Mouse (Mus musculus) cerebellum, adult 11-12 months (tissue): Measurements from ENCODE around the gene Stat6.
"Not testable (repeated sequence)": the region's sequence is repeated elsewhere in the genome, so short reads cannot be mapped to it uniquely, and the experiment has no call there.

Source experiments
- DNase-seq: peaks from one replicate; pipeline ENCODE4 v3.0.0; 2022

Gene Stat6

DNA sequence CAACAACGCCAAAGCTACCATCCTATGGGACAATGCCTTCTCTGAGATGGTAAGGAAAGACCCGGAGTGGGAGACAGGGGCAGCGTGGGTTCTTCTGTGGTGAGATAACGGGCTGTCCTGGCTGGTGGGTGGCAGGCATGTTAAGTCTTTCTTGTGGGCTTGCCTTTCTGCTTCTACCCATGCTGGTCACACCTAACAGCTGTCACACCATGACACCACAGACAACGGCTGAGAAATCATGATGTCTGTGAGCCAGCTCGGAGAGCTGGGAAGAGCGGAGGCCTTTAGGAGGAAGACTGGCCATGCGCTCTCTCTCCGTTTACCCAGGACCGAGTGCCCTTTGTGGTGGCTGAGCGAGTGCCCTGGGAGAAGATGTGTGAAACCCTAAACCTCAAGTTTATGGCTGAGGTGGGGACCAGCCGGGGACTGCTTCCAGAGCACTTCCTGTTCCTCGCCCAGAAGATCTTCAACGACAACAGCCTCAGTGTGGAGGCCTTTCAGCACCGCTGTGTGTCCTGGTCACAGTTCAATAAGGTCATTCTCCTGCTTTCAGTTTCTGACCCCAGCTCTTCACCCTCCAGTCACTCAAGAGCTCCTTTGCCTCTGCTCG, 12.3 kb downstream of the Stat6 start:
- no peak for DNase-seq

DNA sequence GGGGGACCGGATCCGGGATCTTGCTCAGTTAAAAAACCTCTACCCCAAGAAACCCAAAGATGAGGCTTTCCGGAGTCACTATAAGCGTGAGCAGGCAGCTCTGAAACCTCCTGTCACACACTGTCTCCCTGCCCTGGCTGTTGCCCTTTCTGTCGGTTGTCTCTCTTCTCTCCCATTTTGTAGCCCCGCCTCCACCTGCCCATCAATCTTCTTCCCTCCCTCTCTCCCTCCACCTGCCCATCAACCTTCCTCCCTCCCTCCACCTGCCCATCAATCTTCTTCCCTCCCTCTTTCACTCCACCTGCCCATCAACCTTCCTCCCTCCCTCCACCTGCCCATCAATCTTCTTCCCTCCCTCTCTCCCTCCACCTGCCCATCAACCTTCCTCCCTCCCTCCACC, 14.8 kb downstream of the Stat6 start:
- DNase-seq, result not testable (repeated sequence)

DNA sequence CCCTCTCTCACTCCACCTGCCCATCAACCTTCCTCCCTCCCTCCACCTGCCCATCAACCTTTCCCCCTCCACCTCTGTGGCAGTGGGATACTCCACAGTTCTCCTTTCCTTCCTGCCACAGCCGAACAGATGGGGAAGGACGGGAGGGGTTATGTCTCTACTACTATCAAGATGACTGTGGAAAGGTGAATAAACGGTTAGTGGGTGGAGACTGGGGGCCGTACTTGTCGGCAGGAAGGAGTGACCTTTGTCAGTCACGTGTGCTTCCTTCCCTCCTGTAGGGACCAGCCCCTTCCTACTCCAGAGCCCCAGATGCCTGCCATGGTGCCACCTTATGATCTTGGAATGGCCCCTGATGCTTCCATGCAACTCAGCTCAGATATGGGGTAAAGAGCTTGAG, 15.3 kb downstream of the Stat6 start:
- DNase-seq, result no peak

DNA sequence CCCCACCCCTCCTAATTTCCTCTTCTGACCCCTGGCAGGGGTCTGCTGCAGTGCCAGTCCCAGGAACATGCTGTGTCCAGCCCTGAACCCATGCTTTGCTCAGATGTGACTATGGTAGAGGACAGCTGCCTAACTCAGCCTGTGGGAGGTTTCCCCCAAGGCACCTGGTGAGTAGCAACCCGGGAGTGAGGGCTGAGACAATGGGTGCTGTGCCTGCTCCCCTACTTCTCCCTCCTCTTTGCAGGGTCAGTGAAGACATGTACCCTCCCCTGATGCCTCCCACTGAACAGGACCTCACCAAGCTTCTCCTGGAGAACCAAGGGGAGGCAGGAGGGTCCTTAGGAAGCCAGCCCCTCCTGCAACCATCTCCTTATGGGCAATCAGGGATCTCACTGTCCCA, 16.8 kb downstream of the Stat6 start:
- DNase-seq, result no peak

DNA sequence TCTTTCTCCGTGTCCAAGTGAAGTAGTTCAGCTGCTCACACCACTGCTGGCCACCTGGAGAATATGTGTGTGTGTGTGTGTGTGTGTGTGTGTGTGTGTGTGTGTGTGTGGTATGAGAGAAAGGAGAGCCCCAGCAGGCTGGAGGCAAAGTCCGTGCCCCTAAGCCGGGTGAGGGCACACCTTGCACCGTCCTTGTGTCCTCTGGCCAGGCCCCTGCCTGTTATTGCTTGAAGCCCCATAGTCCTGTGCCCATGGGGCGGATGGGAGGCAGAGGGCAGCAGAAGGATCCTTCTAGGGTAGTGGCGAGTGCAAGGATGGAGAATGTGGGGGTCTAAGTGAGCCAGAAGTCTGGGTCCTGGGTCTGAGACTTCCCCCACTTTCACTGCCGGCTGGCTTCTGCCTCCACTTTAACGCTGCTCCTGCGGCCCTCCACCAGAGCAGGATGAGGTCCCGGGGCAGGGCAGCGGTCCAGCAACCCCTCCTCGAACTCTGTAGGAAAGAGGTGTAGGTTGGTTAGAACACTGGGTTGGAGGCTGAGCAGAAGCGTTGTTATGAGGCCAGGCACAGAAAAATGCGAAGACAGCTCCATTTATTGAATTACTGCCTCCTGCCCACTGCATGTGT, 18.6 kb downstream of the Stat6 start:
- DNase-seq, result peak; percentile 64

DNA sequence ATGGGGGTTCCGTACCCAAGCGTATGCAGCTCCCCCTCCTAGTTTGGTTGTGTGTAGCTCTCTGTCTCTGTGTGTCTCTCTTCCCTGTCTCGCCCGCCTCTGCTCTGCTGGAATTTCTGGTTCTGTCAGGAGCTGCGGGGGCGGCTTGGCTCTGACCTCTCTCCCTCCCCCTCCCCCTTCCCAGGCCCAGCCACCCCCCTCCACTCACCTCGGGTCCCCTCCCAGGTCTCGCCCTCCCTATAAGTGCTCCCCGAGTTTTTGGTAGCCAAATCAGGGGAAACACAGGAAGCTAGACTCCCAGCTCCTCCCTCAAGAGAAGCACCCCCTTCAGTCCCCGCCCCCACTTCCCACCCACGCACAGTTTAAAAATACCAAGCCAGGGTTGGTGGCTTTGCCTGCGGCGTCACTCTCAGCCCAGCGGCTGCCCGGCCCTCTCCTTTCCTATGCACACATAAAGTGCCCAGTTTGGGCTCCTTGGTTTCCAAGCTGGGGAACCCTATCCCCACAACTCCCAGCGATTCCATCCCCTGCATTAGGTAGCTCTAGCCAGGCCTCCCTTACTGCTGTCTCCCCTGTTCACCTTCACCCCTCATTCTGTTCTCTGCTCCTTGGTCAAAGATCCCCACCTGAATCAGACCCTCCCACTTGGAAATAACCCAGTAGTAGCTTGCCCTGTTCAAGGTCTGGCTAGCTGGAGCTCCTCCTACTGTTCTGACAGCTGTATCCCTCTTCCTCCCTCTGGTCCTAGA, 19.3 kb downstream of the Stat6 start:
- DNase-seq, result peak; percentile 76

DNA sequence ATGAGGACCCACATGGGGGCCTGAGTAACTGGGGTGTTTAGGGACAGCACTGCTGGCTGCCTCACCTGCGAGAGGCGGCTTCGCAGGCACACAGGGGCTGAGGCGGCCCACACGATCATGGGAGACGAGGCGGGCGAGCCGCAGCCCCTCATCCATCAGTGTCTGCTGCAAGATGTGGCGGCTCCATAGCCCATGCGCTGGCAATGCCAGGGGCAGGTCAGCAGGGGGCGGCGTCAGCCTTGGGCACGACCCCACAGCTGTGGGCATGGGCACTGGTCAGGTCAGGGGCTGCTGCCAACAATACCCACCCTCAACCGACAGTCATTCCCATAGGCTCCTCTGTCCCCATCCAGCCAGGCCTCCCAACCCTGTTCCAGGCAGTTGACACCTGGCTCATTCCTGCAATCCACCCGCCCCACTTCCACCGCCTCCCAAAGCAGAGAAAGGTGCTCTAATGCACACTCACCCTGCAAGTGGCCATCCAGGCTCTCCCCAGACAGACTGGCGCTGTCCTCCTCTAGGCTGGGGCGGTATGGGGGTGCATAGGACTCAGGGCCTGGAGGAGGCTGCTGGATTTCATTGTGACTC, 20.0 kb downstream of the Stat6 start:
- no peak for DNase-seq

DNA sequence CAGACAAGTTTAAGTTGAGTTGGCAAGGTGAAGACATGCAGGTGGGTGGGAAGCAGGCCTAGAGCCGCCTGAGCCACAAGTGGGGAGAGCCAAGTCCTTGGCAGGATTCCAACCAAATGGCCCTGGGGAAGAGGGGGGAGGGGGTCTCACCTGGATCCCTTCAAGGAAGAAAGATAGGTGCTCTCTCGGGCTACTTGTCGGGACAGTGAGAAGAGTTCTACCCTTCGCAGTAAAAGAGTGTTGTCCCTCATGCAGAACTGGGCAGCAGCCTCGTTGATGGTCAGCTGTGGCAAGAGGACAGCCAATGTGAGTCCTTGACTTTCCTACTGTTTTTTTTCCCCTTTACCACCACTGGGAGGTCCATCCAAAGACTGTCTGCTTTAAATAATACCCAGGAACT, 20.8 kb downstream of the Stat6 start:
- peak; percentile 69 for DNase-seq

DNA sequence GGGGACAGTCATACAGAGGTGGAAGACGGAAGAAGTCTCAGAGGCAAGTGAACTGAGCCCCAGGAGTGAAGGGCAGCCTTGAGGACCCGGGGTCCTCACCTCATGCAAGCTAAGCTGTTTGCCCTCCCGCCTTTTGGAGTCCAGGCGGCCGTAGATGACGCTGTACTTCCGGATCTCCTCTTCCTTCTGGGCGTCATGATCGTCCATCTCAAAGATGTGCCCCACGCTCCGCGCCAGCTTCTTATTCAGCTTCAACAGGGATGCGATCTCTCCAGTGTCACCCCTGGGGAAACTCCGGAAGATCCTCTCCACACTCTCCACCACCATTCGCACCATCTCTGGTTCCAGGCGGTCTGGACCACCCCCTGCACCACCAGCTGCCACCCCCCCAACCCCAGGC, 21.4 kb downstream of the Stat6 start:
- no peak for DNase-seq

DNA sequence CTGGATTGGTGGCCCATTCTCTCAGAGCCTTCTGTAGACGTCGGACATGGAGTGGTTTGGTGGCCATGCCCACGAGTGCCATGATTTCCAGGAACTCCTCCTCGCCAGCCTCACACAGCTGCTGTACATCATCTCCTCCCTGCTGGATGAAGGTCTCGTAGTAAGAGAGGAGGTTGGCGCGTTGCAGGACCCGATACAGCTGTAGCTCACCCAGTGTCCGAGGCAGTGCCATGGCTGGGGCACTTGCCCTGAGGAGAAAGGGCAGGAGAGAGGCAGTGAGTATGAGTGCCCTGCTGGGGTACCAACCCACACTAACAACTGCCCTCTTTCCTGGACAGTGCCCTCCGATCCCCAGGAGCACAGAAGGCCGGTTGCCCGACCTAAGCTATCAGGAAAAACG, 22.1 kb downstream of the Stat6 start:
- no peak for DNase-seq

DNA sequence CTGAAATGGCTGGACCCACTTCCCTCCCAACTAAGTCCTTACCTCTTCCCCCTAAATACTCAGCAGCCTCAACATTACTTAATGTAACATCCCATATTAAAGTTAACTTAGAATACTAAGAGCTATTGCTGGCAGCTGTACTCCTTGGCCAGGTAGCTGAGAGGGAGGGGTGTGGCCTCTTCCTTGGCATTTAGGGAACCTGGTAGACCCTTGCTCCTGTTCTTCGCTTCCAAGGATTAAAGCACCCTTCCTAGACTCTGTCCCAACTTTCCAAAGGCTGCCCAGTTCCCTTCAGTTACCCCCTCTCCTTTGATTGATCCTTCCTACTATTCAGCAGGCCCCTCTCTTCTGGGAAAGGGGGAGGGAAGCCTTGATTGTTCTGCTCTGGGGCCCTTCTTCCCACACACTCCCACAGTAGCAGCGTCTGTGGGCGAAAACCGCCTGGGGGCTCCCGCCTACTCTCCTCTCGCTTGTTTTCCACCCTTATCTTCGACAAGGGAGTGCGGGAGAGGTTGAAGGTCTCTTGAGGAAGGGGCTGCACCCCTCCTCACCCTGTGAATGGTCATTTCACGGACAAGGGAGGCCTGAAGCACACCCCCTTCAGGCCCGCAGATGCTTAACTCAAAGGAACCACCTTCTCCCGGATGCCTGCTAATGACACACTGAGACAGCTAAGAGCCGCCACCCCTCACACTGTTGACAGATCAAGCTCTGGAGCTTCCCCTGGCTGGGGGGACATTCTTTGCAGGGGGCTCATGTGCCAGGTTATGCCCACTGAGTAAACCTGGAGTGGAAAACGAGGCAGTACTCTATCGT, 22.8 kb downstream of the Stat6 start:
- DNase-seq, result peak; percentile 60

DNA sequence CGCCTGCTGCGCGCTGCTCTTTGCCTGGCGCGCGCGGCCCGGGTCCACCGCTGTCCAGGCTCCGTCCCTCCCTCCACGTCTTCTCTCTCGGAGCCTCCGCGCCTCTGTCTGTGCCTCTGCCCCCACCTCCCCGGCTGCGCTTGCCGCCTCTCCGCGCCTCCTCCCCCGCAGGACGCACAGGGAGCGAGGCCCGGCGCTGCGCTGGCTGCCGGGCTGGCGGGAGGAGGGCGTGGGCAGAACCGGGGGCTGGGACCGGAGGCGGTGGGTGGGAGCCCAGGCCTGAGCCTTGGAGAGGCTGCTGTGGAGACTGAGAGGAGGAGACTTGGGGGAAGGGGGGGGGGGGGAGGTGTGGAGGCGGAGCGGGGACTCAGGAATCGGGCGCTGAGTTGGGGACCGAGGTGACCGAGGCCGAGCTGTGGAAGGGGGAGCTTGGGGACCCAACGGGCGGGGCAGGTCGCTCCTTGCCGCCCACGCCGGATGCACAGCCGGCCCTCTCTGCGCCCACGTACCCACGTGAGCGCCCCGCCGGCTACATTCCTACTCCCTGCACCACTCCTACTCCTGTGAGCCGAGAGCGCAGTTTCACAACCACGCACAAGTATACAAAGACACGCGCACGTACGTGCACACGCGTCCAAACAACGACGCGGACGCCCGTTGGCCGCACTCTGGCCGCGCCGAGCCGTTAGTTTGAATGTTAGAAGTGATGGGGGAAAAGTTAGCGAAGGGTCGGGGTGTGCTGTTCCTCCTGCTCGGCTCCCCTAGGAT, 23.9 kb downstream of the Stat6 start, which contains the start of gene Nemp1:
Nemp1 (plus strand) TSS at position 401 of the 768 bp plus-strand sequence.
- DNase-seq, result peak; percentile 92

DNA sequence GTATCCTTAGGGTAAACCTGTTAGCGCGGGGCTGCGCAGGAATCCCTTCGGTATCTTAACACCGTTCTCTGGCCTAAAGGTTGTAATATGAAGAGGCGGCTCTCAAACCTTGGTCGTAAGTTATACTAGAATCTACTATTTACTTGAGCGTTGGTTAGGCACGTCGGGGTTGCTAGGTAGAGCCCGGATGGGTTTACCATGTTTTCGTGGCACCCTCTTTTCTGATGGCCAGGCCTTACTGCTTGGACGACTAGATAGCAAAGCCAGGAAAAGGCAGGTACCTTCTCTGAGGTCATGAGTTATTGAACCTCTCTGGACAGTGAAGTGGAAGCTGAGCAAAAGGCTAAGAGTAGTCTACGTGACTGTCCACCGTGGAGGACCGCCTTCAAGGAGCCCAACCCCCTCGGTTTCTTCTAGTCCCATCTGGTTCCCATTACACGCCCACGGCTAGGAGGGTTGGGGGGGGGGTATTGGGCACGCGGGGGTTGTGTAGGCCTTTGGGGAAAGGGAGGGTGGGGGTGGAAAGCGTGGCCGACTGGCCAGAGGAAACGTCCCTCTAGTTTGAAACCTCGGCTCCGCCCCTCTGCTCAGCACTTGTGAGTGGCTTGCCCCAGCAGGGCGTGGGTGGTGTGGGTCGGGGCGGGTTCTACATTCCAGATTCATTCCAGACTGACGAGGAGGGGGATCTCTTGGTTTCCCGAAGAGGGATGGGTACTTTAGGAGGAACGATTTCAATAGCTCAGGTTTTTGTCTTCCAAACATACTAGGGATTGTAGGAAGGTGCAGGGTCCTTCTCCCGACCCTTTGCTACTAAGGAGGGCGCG, 24.7 kb downstream of the Stat6 start:
- peak; percentile 87 for DNase-seq

DNA sequence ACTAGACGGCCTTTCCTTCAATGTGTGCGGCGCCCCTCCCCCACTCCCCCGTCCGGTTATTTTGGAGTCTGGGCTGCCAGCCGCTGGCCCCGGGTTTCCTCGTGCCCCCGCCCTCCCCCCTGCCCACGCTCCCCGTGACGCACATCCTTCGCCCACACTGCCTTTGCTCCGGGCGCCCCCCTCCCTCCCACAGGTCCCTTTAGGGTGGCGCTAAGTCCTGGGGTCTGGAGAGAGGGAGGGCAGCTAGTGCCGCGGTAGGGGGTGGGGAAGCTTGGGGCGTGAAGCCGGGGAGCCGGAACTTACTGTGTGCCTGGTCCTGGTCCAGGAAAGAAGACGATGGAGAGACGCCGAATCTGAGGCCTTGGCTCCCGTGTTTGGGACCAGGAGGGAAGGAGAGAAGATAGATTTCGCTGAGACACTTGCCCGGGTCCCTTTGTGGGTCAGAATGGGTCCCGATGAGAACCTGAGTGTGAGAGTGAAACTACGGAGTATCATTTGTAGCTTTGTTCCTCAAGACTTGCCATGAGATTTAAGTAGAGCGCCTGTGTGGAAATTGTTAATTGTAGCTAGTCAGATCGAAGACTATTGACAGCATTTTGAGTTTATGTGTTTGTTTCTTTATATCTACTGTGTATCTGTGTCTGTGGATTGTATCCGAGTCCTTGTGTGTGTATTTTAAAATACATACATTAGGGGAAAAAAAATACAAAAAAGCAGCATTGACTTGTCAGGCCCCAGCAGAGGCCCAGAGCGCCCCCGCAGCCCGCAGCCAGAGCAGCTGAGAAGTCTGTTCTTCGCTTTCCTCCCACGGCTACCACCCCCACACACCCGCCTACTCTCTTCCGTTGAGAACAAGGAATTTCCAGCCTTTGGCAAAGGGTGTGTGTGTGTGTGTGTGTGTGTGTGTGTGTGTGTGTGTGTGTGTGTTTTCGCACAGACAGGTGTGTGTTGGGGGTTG, 25.6 kb downstream of the Stat6 start, which contains the start of gene Nab2:
Nab2 (minus strand) TSS at position 476 of the 958 bp plus-strand sequence.
- DNase-seq, result peak; percentile 79

DNA sequence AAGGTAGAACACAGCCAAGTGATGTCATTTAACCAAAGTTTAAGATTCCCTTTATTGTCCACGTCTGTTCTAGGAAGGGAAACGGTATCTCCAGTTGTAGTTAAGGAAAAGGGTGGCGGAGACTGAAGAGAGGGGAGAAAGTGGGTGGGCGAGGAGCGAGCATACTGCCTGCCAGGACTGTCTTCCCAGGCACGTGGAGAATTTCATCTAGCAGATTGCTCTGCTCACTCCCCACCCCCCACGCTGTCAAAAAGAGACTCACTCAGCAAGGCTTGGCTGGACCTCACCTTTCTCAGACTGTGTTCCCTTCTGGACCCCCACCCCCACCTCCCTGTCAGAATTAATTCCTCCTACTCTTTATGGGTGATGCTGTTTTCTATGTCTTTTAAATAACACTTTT, 26.4 kb downstream of the Stat6 start:
- DNase-seq, result peak; percentile 67

DNA sequence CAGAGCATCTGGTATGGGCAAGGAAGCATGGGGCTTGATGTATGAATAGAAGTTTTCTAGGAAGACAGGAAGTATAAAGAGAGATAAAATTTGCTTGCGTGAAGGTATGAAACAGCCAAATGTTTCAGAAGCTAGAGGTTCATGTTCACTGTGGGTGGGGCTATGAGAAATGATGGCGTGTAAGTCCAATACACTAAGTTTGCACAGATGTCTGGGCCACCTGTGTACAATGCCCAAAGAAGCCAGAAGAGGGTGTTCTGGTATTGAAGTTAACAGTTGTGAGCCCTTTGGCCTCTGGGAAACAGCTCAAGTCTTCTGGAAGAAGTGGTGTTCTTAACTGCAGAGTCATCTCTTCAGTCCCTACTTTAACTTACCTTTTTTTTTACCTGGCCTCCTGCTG, 27.4 kb downstream of the Stat6 start:
- DNase-seq, result no peak

DNA sequence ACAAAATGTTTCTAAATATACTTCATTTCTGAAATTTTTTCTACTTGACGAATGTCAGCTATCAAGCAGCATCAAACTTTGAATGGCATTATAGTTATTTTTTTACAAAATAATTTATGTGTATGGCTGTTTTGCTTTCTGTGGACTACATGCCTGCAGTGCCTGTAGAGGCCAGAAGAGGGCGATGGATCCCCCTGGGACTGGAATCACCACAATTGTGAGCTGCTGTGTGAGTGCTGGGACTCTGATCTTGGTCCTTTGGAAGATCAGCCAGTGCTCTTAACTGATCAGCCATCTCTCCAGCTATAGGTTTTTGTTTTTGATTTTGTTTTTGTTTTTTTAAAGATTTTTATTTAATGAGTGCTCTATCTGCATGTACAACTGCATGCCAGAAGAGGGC, 28.5 kb downstream of the Stat6 start:
- no peak for DNase-seq

DNA sequence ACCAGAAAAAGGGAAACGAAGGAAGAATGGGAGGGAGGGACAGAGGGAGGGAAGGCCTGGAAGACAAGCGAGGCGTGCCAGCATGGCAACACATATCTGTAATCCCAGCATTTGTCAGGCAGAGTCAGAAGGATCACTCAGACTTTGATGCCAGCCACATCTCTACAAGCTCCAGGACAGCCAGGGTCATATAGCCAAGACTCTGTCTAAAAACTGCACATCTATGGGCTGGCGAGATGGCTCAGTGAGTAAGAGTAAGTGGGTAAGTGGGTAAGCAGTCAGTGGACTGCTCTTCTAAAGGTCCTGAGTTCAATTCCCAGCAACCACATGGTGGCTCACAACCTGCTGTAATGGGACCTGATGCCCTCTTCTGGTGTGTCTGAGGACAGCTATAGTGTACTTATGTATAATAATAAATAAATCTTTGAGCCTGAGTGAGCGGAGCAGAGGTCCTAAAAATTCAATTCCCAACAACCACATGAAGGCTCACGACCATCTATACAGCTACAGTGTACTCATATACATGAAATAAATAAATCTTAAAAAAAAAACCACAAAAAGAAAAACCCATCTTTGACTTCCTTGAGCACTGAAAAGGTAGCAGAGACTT, 31.4 kb downstream of the Stat6 start:
- peak; percentile 48 for DNase-seq

DNA sequence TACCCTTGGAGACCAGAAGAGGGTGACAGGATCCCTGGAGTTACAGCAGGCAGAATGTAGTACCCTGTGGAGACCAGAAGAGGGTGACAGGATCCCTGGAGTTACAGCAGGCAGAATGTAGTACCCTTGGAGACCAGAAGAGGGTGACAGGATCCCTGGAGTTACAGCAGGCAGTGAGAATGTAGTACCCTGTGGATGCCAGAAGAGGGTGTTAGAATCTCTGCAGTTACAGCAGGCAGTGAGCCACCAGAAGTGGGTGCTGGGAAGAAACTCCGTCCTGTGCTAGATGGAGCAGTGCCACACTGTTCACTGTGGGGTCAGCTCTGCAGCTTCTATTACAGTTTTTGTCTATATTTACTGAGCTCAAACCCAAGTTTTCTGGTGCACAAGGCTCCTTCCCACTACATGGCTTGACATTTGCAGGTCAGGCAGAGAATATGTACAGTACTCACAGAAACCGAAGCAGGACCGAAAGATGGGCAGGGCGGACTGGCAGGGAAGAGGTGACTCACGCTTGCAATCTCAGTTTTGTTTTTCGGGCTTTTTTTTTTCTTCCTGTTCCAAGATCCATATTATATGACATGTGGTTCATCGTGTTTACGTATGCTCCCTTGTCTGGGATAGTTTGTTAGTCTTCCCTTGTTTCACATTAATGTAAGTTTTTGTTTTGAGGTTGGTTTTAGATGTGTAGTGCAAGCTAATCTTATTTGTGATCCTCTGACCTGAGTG, 32.2 kb downstream of the Stat6 start:
- DNase-seq, result peak; percentile 90
